Mouse (Mus musculus): ENCODE results near the gene Smpdl3b.
A peak's percentile ranks its signal among the peaks of the same experiment; 100 is the strongest.
"Not testable (repeated sequence)": the region's sequence is repeated elsewhere in the genome, so short reads cannot be mapped to it uniquely, and the experiment has no call there.

The Smpdl3b gene

GRCm38 (mm10) chr4:132756974-132757373 lies at the start of gene Smpdl3b:
Gene Smpdl3b, minus strand, starts transcription at chr4:132757252.
- peak; percentile 32 for DNase-seq (ENCODE audit: low read depth)

- DNase-seq (ENCODE audit: low read depth), result no peak
Measured at GRCm38 (mm10) chr4:132806620-132807191, 49.7 kb upstream of the Smpdl3b start.

GRCm38 (mm10) chr4:132805599-132806197 lies 48.6 kb upstream of the Smpdl3b start:
- peak; percentile 18 for DNase-seq (ENCODE audit: low read depth)

GRCm38 (mm10) chr4:132805146-132805545 lies 48.1 kb upstream of the Smpdl3b start:
- no peak for DNase-seq (ENCODE audit: low read depth)

- no peak for DNase-seq (ENCODE audit: low read depth)
Measured at GRCm38 (mm10) chr4:132804331-132804730, 47.3 kb upstream of the Smpdl3b start.

- DNase-seq (ENCODE audit: low read depth), result no peak
Measured at GRCm38 (mm10) chr4:132803876-132804275, 46.8 kb upstream of the Smpdl3b start.

GRCm38 (mm10) chr4:132803212-132803611 lies 46.2 kb upstream of the Smpdl3b start:
- DNase-seq (ENCODE audit: low read depth), result no peak

- no peak for DNase-seq (ENCODE audit: low read depth)
Measured at GRCm38 (mm10) chr4:132802171-132802637, 45.2 kb upstream of the Smpdl3b start.

- DNase-seq (ENCODE audit: low read depth), result no peak
Measured at GRCm38 (mm10) chr4:132801176-132802077, 44.4 kb upstream of the Smpdl3b start.

- no peak for DNase-seq (ENCODE audit: low read depth)
Measured at GRCm38 (mm10) chr4:132799845-132800244, 42.8 kb upstream of the Smpdl3b start.

GRCm38 (mm10) chr4:132798666-132799065 lies 41.6 kb upstream of the Smpdl3b start:
- DNase-seq (ENCODE audit: low read depth), result not testable (repeated sequence)

GRCm38 (mm10) chr4:132798028-132798427 lies 41.0 kb upstream of the Smpdl3b start:
- no peak for DNase-seq (ENCODE audit: low read depth)

- DNase-seq (ENCODE audit: low read depth), result no peak
Measured at GRCm38 (mm10) chr4:132797461-132797860, 40.4 kb upstream of the Smpdl3b start.

- DNase-seq (ENCODE audit: low read depth), result no peak
Measured at GRCm38 (mm10) chr4:132796196-132796886, 39.3 kb upstream of the Smpdl3b start, which contains the start of gene Themis2. Gene Themis2, minus strand, starts transcription at chr4:132796387.

GRCm38 (mm10) chr4:132795171-132795570 lies 38.1 kb upstream of the Smpdl3b start:
- DNase-seq (ENCODE audit: low read depth), result no peak

- no peak for DNase-seq (ENCODE audit: low read depth)
Measured at GRCm38 (mm10) chr4:132794760-132795159, 37.7 kb upstream of the Smpdl3b start.

- DNase-seq (ENCODE audit: low read depth), result no peak
Measured at GRCm38 (mm10) chr4:132794028-132794427, 37.0 kb upstream of the Smpdl3b start.

GRCm38 (mm10) chr4:132793322-132794004 lies 36.4 kb upstream of the Smpdl3b start:
- not testable (repeated sequence) for DNase-seq (ENCODE audit: low read depth)

GRCm38 (mm10) chr4:132789731-132790130 lies 32.7 kb upstream of the Smpdl3b start:
- DNase-seq (ENCODE audit: low read depth), result no peak

- DNase-seq (ENCODE audit: low read depth), result no peak
Measured at GRCm38 (mm10) chr4:132785228-132785627, 28.2 kb upstream of the Smpdl3b start.

- no peak for DNase-seq (ENCODE audit: low read depth)
Measured at GRCm38 (mm10) chr4:132783732-132784131, 26.7 kb upstream of the Smpdl3b start.

Data from NIH3T3 (cell line).